Mouse (Mus musculus): ENCODE measurements around the gene Adora1.

DNA sequence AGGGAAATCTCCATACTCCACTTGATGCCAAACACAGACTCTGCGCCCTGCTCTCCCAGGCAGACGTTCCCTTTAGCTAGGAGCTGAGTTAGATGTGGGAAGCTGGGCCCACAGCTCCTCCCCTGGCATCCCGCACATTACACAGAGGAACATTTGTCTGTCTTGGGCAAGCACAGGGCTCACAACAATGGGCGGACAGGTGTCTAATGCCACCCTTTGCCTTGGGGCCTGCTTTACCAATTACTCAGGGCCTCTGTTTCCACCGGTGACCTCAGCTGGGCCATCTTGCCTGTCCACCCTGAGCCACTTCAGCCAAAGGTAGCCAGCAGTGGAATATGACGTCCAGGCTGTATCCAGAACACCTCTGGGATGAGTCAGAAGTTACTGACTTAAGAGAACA lies 73.8 kb downstream of the Adora1 start:
- no peak for TF ChIP-seq GATA1 (IDR thresholded peaks at IDR 0.05; ENCODE audit: borderline replicate concordance, low read length)
- no peak for TF ChIP-seq FLI1 (IDR thresholded peaks at IDR 0.05; ENCODE audit: low read length)
